8 mouse cellular contexts compared by ENCODE assay signal in the genomic region with DNA sequence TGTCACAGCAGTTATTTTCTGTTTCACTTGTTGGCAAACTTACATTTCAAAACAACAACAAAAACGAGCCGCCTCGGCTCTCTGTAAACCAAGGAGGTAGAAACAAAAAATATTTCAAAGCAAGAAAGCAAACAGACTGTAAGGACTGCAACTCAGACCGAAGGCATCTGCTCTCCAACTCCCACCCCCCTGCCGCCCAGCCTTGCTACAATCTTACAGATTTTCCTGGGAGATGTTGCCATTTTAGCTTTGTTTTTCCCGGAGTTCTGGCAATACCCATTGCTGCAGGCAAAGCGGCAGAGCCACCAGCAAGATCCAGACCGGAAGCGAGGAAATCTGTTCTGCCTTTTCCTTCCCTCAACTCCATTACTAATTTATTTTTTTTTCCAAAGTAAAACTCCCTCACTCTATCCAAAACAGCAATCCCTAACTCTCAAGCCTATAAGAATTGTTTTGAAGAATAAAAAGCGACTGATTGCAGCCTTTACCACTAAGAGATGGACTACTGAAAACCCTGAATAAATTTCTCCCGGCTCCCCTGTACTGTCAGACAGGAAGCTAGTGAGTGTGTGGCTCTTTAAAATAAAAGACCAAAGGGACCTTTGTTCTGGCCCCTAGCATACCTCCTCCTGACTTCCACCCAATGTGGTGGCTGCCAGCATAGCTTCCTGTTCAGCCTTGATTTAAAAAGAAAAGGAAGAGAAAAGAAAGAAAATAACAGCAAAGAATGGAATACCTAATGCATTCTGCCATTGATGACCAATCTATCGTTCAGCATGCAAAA.
DNase-seq lines count a peak whose midpoint lies in the region; ATAC-seq and TF ChIP-seq lines count a peak whose summit lies in the region.

No protein-coding gene starts in this region.

- H3K36me3 ChIP-seq in lung, embryonic 14.5 days (ENCODE audit: insufficient read depth) = no peaks in the 10 kb centered on the region
- no peaks in the 10 kb centered on the region for H3K36me3 ChIP-seq in forebrain, embryonic 14.5 days (ENCODE audit: control insufficient read depth, insufficient read depth, low read length)
- H3K36me3 ChIP-seq in hindbrain, embryonic 15.5 days = no peaks in the 10 kb centered on the region
- H3K36me3 ChIP-seq in lung, postnatal 0 days (ENCODE audit: insufficient read depth, low read length) = no peaks in the 10 kb centered on the region

- H3K9me3 ChIP-seq in lung, embryonic 14.5 days (ENCODE audit: low read depth, low read length) = no peaks in the 10 kb centered on the region
- no peaks in the 10 kb centered on the region for H3K9me3 ChIP-seq in forebrain, embryonic 14.5 days (replicated peaks; ENCODE audit: control insufficient read depth, low read length)
- no peaks in the 10 kb centered on the region for H3K9me3 ChIP-seq in hindbrain, embryonic 15.5 days
- no peaks in the 10 kb centered on the region for H3K9me3 ChIP-seq in lung, postnatal 0 days (ENCODE audit: low read length)

- H3K4me2 ChIP-seq in lung, embryonic 14.5 days = peak overlapping the region; percentile 48
- H3K4me2 ChIP-seq in forebrain, embryonic 14.5 days (ENCODE audit: low read length) = peak overlapping the region; percentile 28
- peak overlapping the region; percentile 49 for H3K4me2 ChIP-seq in hindbrain, embryonic 15.5 days
- H3K4me2 ChIP-seq in lung, postnatal 0 days (replicated peaks; ENCODE audit: low read depth, low read length) = peak overlapping the region; percentile 52

- peak overlapping the region; percentile 14 for H3K4me3 ChIP-seq in lung, embryonic 14.5 days (ENCODE audit: low read depth, low read length)
- H3K4me3 ChIP-seq in forebrain, embryonic 14.5 days (ENCODE audit: low read depth, low read length) = 0 out of 2 replicates have a peak overlapping the region, but pooled peaks have one; percentile 2
- peak overlapping the region; percentile 29 for H3K4me3 ChIP-seq in hindbrain, embryonic 15.5 days
- H3K4me3 ChIP-seq in lung, postnatal 0 days (ENCODE audit: low read depth, low read length) = peak overlapping the region; percentile 36

- DNase-seq in lung, embryonic 14.5 days = peak; percentile 49
- no peak for DNase-seq in lung, adult 18-20 months
- peak; percentile 52 for DNase-seq in forebrain, embryonic 14.5 days (ENCODE audit: low spot score)
- peak; percentile 19 for DNase-seq in lung, postnatal 0 days (ENCODE audit: low spot score)
- DNase-seq in testis, postnatal 14 days (ENCODE audit: low spot score) = peak; percentile 80
- no peak for DNase-seq in thymus, adult 18-20 months
- no peak for DNase-seq in spleen, postnatal 14 days (ENCODE audit: low spot score in 2 of 2)

- no peaks in the 10 kb centered on the region for H3K4me1 ChIP-seq in lung, embryonic 14.5 days (ENCODE audit: insufficient read depth)
- peaks cover 15% of the 10 kb centered on the region; the same call in 1 of the 2 replicates for H3K4me1 ChIP-seq in forebrain, embryonic 14.5 days (ENCODE audit: control insufficient read depth, insufficient read depth, low read length)
- H3K4me1 ChIP-seq in hindbrain, embryonic 15.5 days (replicated peaks) = peaks cover 6% of the 10 kb centered on the region; the same call in 1 of the 2 replicates
- no peaks in the 10 kb centered on the region for H3K4me1 ChIP-seq in lung, postnatal 0 days (ENCODE audit: insufficient read depth, low read depth, low read length)

- ATAC-seq in lung, embryonic 14.5 days (ENCODE audit: insufficient read depth) = peak; percentile 28; the same call in 1 of the 2 replicates
- ATAC-seq in forebrain, embryonic 14.5 days = 0 out of 2 replicates have a peak, but pooled peaks have one; percentile 21
- ATAC-seq in hindbrain, embryonic 15.5 days (ENCODE audit: low FRiP score, low read depth) = no peak
- ATAC-seq in lung, postnatal 0 days = no peak

- peak overlapping the region; percentile 78 for H3K27ac ChIP-seq in lung, embryonic 14.5 days (ENCODE audit: low read depth)
- H3K27ac ChIP-seq in forebrain, embryonic 14.5 days (ENCODE audit: low read depth, low read length) = peak overlapping the region; percentile 16; the same call in 1 of the 2 replicates
- peak overlapping the region; percentile 72 for H3K27ac ChIP-seq in hindbrain, embryonic 15.5 days (replicated peaks)
- H3K27ac ChIP-seq in lung, postnatal 0 days (ENCODE audit: low read length) = peak overlapping the region; percentile 43

- no peak for TF ChIP-seq EP300 in lung, postnatal 0 days (IDR thresholded peaks at IDR 0.05)

- TF ChIP-seq CTCF in lung, embryonic 14.5 days (IDR thresholded peaks at IDR 0.05; ENCODE audit: low read depth) = no peak
- no peak for TF ChIP-seq CTCF in lung, postnatal 0 days (IDR thresholded peaks at IDR 0.05)

- peak overlapping the region; percentile 46 for H3K9ac ChIP-seq in lung, embryonic 14.5 days
- H3K9ac ChIP-seq in forebrain, embryonic 14.5 days (ENCODE audit: low read length) = peak overlapping the region; percentile 13
- H3K9ac ChIP-seq in hindbrain, embryonic 15.5 days = 0 out of 2 replicates have a peak overlapping the region, but pooled peaks have one; percentile 25
- no peak overlapping the region for H3K9ac ChIP-seq in lung, postnatal 0 days (replicated peaks; ENCODE audit: low read depth)

- 47% methylated on average over 12 of the region's 12 CpGs for WGBS in lung, embryonic 14.5 days
- WGBS in forebrain, embryonic 14.5 days = 18% methylated on average over 12 of the region's 12 CpGs
- 39% methylated on average over 12 of the region's 12 CpGs for WGBS in hindbrain, embryonic 15.5 days
- WGBS in lung, postnatal 0 days = 26% methylated on average over 12 of the region's 12 CpGs

- no peaks in the 10 kb centered on the region for H3K27me3 ChIP-seq in lung, embryonic 14.5 days (ENCODE audit: insufficient read depth, low read length)
- H3K27me3 ChIP-seq in forebrain, embryonic 14.5 days (replicated peaks; ENCODE audit: control insufficient read depth, insufficient read depth, low read length) = no peaks in the 10 kb centered on the region
- H3K27me3 ChIP-seq in hindbrain, embryonic 15.5 days = no peaks in the 10 kb centered on the region
- no peaks in the 10 kb centered on the region for H3K27me3 ChIP-seq in lung, postnatal 0 days (replicated peaks; ENCODE audit: insufficient read depth, low read length)

Comparison
In these comparisons a context has a peak if more than half of its experiments do, and no peak if none do; other contexts are left out.
1. ATAC-seq: peak in lung, embryonic 14.5 days (single experiment) and forebrain, embryonic 14.5 days (single experiment); none in hindbrain, embryonic 15.5 days (single experiment) and lung, postnatal 0 days (single experiment).
2. DNase-seq: peak in lung, embryonic 14.5 days (single experiment), forebrain, embryonic 14.5 days (single experiment), lung, postnatal 0 days (single experiment) and testis, postnatal 14 days (single experiment); none in lung, adult 18-20 months (0 of 2), thymus, adult 18-20 months (0 of 2) and spleen, postnatal 14 days (0 of 2).
3. H3K27ac ChIP-seq: peak in every context shown above with its lines; median percentile 78 in lung, embryonic 14.5 days; 72 in hindbrain, embryonic 15.5 days; 43 in lung, postnatal 0 days; 16 in forebrain, embryonic 14.5 days.
4. Peak in every context shown above with its lines, with median percentiles within 50 percentile points of each other: H3K4me2 ChIP-seq and H3K4me3 ChIP-seq.